Mouse (Mus musculus) liver, embryonic 16.5 days (tissue): Measurements from ENCODE around the gene Wdr27. TPM values are rescaled to one million over a fixed set of nuclear protein-coding genes. Genes with fewer than 3 reads are reported as not detected.
A peak's percentile ranks its signal among the peaks of the same experiment; 100 is the strongest.
"Not testable (repeated sequence)": the region's sequence is repeated elsewhere in the genome, so short reads cannot be mapped to it uniquely, and the experiment has no call there.

Source experiments
- ATAC-seq: fragments of 200-750 bp; cut with Nextera tagmentation; 2 replicates; pipeline ENCODE4 v1.8.0; 2017; ENCODE audit warnings: low read depth, mild to moderate bottlenecking, moderate number of reproducible peaks, moderate library complexity
- H3K27ac ChIP-seq: fragments of 300-500 bp; sonication (generic); 2 replicates; pipeline ENCODE4 v1.5.1; 2014; ENCODE audit warnings: mild to moderate bottlenecking, low read length
- H3K27me3 ChIP-seq: fragments of 300-500 bp; sonication (generic); 2 replicates; pipeline ENCODE4 v1.6.1; 2014; ENCODE audit warnings: low read depth, low read length, mixed read lengths; ENCODE audit not compliant: control insufficient read depth, insufficient read depth
- H3K36me3 ChIP-seq: fragments of 300-500 bp; sonication (generic); 2 replicates; pipeline ENCODE4 v1.6.1; 2014; ENCODE audit warnings: mild to moderate bottlenecking; ENCODE audit not compliant: control insufficient read depth, insufficient read depth
- H3K4me1 ChIP-seq: fragments of 300-500 bp; sonication (generic); 2 replicates; pipeline ENCODE4 v1.6.1; 2014; ENCODE audit warnings: low read depth, low read length, mixed read lengths; ENCODE audit not compliant: control insufficient read depth
- H3K4me2 ChIP-seq: fragments of 300-500 bp; sonication (generic); 2 replicates; pipeline ENCODE4 v1.6.1; 2014; ENCODE audit warnings: low read depth, low read length, mixed read lengths
- H3K4me3 ChIP-seq: fragments of 300-500 bp; sonication (generic); 2 replicates; pipeline ENCODE4 v1.5.1; 2014; ENCODE audit warnings: low read depth, mild to moderate bottlenecking, low read length
- H3K9ac ChIP-seq: fragments of 300-500 bp; sonication (generic); 2 replicates; pipeline ENCODE4 v1.6.1; 2014; ENCODE audit warnings: low read depth, low read length
- H3K9me3 ChIP-seq: fragments of 300-500 bp; sonication (generic); replicated peaks from 2 replicates; pipeline ENCODE4 v1.6.1; 2016; ENCODE audit warnings: low read length; ENCODE audit not compliant: control insufficient read depth
- WGBS: fragments of 180-500 bp; shearing (Covaris S2); extraction: QIAGEN DNeasy Blood & Tissue Kit; methylation state at CpG from one replicate; pipeline ENCODE4 v1.1.7; 2014; ENCODE audit not compliant: insufficient replicate concordance; 5-methylcytosine and 5-hydroxymethylcytosine counted together
- polyA plus RNA-seq: library from polyadenylated mRNA; unstranded; fragments of >200 nt; fragmentation: Nextera tagmentation; extraction: Ambion mirVana; gene quantifications from 2 replicates; pipeline ENCODE4 v1.2.1, GENCODE M21; 2015

Wdr27 gene
- polyA plus RNA-seq: 1.2 and 1.5 TPM in 2 replicates

DNA sequence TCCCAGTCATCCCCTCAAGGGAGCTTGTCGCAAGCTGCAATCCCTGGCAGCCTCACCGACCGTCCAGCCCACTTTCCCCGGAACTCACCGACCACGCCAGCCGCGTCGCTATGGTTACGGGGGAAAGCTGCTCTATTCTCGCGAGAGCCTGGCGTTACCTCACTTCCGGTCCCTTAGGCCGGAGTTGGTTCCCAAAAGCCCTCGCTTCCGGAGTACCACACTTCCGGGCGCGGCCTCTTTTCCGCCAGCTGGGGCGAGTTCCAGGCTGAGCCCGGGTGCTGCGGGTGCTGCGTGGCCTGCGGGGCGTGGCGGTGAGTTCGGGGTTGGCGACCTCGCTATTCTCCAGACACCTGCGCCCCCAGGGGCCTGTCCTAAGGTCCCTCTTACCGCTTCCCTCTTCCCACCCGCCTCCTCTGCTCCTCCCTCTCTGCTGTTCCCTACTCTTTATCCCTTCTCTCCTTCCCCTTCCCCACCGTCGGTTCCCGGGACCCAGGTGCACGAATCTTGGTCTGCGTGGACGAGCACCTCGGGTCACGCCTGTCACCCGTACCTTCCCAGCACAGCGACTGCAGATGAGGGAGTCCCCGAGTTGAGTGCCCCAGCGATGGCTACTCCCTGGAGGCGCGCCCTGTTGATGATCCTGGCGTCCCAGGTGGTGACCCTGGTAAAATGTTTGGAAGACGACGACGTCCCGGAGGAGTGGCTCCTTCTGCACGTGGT lies at the start of gene Wdr27, which contains the start of gene 1600012H06Rik:
Gene Wdr27, minus strand, starts transcription at position 150 of the 720 bp plus-strand sequence.
Gene 1600012H06Rik, plus strand, starts transcription at position 176 of the 720 bp plus-strand sequence.
- H3K36me3 ChIP-seq: peaks cover 13% of the 10 kb centered on the region
- H3K4me3 ChIP-seq: peak within 1 kb of the TSS; percentile 72
- ATAC-seq: peak; percentile 98
- H3K4me1 ChIP-seq: peaks cover 16% of the 10 kb centered on the region
- no peaks in the 10 kb centered on the region for H3K27me3 ChIP-seq
- H3K4me2 ChIP-seq: peak within 1 kb of the TSS; percentile 93
- H3K27ac ChIP-seq: peak within 1 kb of the TSS; percentile 80
- peak within 1 kb of the TSS; percentile 77 for H3K9ac ChIP-seq
- H3K9me3 ChIP-seq: no peaks in the 10 kb centered on the region
- under 1% methylated on average over 54 of the region's 54 CpGs for WGBS

DNA sequence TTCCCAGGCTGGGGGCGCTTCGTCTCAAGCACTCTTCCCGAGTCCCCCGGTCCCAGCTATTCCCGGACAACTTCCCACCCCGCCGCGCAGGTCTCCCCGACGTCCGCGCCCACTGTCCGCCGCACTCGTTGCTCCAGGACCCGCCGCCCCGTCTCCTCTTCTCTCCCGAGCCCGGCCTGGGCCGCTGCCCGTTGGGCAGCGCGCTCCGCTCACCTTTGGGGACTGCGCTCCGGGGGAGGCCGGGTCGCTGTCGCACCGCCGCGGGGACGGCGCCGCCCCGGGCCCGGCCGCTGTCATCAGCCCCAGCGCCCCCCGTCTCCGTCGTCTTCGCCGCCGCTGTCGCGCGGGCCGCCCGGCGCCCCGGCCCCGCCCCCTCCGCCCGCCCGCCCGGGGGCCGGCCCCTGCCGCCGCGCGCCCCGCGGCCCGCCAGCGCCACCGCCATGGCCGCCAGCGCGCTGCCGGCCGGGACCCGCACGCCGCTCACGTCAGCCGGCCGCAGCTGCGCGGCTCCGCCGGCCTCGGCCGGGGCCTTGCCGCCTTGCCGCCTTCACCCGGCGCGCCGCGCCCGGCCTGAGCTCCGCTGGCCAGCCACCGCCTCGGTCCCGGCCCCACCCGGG lies 49.7 kb upstream of the Wdr27 start:
- WGBS: no CpG with 5 or more reads among the region's 98 CpGs

GRCm38 (mm10) chr17:14990116-14990702 lies 47.3 kb upstream of the Wdr27 start:
- not testable (repeated sequence) for ATAC-seq

More for the DNA sequence above, 49.7 kb upstream of the Wdr27 start:
- H3K36me3 ChIP-seq, H3K27ac ChIP-seq, H3K9me3 ChIP-seq, H3K4me2 ChIP-seq, H3K4me1 ChIP-seq, H3K27me3 ChIP-seq, H3K4me3 ChIP-seq, H3K9ac ChIP-seq: not testable (repeated sequence)
- ATAC-seq: peak; percentile 81

GRCm38 (mm10) chr17:14978362-14979038 lies 35.5 kb upstream of the Wdr27 start, which contains the start of the genes 9030025P20Rik and Gm3417:
Gene 9030025P20Rik, plus strand, starts transcription at chr17:14978468.
Gene Gm3417, minus strand, starts transcription at chr17:14978790.
- not testable (repeated sequence) for H3K27me3 ChIP-seq, H3K9me3 ChIP-seq, H3K9ac ChIP-seq, H3K4me1 ChIP-seq, H3K27ac ChIP-seq, H3K4me3 ChIP-seq, H3K4me2 ChIP-seq, H3K36me3 ChIP-seq
- ATAC-seq: peak; percentile 98
- no CpG with 5 or more reads among the region's 60 CpGs for WGBS

More at GRCm38 (mm10) chr17:14990116-14990702, 47.3 kb upstream of the Wdr27 start:
- not testable (repeated sequence) for H3K4me2 ChIP-seq, H3K27ac ChIP-seq, H3K27me3 ChIP-seq, H3K4me3 ChIP-seq, H3K4me1 ChIP-seq, H3K36me3 ChIP-seq, H3K9me3 ChIP-seq, H3K9ac ChIP-seq
- 83% methylated on average over 4 of the region's 5 CpGs for WGBS

DNA sequence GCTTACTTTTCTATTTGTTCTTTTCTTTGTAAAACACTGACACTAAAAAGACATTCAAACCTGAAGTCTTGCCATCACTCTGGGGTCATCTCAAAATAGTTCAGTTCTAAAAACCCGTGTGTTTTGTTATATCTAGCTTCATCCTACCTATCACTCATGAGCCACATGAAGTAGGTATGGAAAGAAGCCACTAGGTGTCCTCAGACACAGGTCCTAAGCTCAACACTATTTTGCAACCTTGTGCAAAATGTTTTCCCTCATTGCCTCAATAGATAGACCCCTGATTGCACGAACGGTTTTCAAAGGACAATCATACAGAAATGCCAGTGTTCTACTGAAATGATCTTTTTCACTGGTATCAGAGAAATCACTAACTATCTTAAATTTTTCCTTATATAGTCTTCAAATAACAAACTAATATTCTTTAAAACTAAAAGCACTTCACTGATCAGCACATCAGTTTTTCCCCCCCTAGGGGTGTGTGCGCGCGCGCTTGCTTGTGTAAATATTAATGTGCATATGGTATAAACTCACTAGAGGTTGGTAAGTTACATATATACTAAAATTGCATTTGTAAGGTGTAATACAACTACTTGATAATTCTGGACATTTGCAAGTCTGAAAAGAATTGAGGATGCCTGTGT lies 34.9 kb upstream of the Wdr27 start:
- not testable (repeated sequence) for H3K4me3 ChIP-seq, H3K4me1 ChIP-seq, H3K27ac ChIP-seq, H3K9ac ChIP-seq, H3K36me3 ChIP-seq, H3K9me3 ChIP-seq, H3K27me3 ChIP-seq, H3K4me2 ChIP-seq
- ATAC-seq: peak; percentile 24; the same call in 1 of the 2 replicates
- 0% methylated on average over 4 of the region's 7 CpGs for WGBS

DNA sequence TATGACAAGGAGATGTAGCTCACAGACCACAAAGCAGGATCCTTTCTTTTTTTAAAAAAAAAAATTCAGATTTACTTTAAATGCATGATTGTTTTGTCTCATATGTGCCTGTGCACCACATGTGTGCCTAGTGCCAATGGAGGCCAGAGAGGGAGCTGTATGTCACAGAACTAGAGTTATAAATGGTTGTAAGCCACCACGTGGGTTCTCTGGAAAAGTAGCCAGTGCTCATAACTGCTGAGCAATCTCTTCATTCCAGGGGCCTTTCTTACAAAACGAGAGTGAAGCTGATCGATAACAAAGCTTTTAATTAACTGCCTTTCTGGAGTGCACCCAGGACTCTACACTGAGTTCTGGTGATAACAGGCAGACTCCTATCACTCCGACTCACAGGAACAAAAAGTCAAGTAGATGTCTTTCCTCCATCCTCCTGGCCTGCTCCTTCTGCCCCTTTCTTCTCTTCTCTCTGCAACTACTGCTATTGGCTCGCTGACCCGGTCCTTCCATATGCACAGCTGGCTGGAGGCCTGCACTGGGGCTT lies 25.5 kb upstream of the Wdr27 start:
- H3K9ac ChIP-seq, H3K27ac ChIP-seq, H3K4me2 ChIP-seq, H3K36me3 ChIP-seq, H3K27me3 ChIP-seq, H3K4me3 ChIP-seq, H3K9me3 ChIP-seq, H3K4me1 ChIP-seq: not testable (repeated sequence)
- ATAC-seq: peak; percentile 80
- no CpG with 5 or more reads among the region's 6 CpGs for WGBS

DNA sequence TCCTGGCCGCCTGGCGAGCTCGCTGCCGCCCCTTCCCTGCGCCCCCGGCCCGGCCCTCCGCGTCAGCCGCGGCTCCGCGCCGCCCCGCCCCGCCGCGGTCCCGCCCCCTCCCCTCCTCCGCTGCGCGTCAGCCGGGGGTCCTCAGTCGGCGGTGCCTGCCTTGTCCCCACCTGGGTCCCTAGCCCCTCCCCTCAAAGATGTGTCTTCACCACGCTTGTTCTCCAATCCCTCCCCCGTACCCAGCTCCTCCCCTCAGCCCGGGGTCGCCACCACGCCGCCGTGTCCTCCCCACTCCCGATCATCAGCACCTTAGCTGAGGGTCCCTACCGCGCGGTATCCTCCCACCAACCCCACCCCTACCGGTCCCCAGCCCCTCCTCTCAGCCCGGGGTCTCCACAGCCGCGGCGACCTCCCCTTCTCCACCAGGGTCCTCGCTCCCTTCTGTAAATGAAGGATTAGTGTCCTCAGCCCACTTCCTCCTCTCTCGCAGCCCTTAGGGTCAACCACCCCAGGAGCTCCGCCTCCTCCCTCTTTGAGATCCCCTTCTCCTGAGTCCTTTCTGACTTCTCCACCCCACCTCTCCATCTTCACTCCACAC lies 18.7 kb upstream of the Wdr27 start:
- not testable (repeated sequence) for H3K9ac ChIP-seq, H3K4me2 ChIP-seq, H3K27ac ChIP-seq, H3K27me3 ChIP-seq, H3K9me3 ChIP-seq, H3K4me3 ChIP-seq, H3K36me3 ChIP-seq
- WGBS: no CpG with 5 or more reads among the region's 44 CpGs
- H3K4me1 ChIP-seq: peaks cover 17% of the 10 kb centered on the region
- peak; percentile 55 for ATAC-seq

GRCm38 (mm10) chr17:14960951-14961556 lies 18.1 kb upstream of the Wdr27 start, which contains the start of gene Phf10:
Gene Phf10, minus strand, starts transcription at chr17:14961273.
- Histone ChIP-seq H3K27ac (peak within 1 kb of the TSS; percentile 88), H3K4me1 (peaks cover 17% of the 10 kb centered on the region), H3K4me3 (peak within 1 kb of the TSS; percentile 74), H3K9ac (peak within 1 kb of the TSS; percentile 94), H3K4me2 (peak within 1 kb of the TSS; percentile 74)
- H3K9me3 ChIP-seq, H3K36me3 ChIP-seq, H3K27me3 ChIP-seq: not testable (repeated sequence)
- WGBS: 0% methylated on average over 47 of the region's 100 CpGs
- ATAC-seq: peak; percentile 79
